Mouse (Mus musculus) intestine, postnatal 0 days (tissue): Measurements from ENCODE around the gene Zbtb43. TPM values are rescaled to one million over a fixed set of nuclear protein-coding genes. Genes with fewer than 3 reads are reported as not detected.

Experiments
- ATAC-seq: fragments of 200-750 bp; cut with Nextera tagmentation; 2 replicates; pipeline ENCODE4 v1.8.0; 2017; ENCODE audit warnings: mild to moderate bottlenecking, moderate TSS enrichment, moderate library complexity
- H3K27ac ChIP-seq: fragments of 300-500 bp; sonication (generic); 2 replicates; pipeline ENCODE4 v1.5.1; 2014; ENCODE audit warnings: mild to moderate bottlenecking, low read depth, low read length, moderate library complexity
- H3K27me3 ChIP-seq: fragments of 300-500 bp; sonication (generic); replicated peaks from 2 replicates; pipeline ENCODE4 v1.6.1; 2014; ENCODE audit warnings: low read length, mixed read lengths; ENCODE audit not compliant: control insufficient read depth, insufficient read depth
- H3K36me3 ChIP-seq: fragments of 300-500 bp; sonication (generic); 2 replicates; pipeline ENCODE4 v1.6.1; 2014; ENCODE audit warnings: mild to moderate bottlenecking, moderate library complexity; ENCODE audit not compliant: control insufficient read depth, insufficient read depth
- H3K4me1 ChIP-seq: fragments of 300-500 bp; sonication (generic); replicated peaks from 2 replicates; pipeline ENCODE4 v1.6.1; 2014; ENCODE audit warnings: antibody characterized with exemption, low read length, mixed read lengths; ENCODE audit not compliant: control insufficient read depth, insufficient read depth
- H3K4me2 ChIP-seq: fragments of 300-500 bp; sonication (generic); replicated peaks from 2 replicates; pipeline ENCODE4 v1.6.1; 2014; ENCODE audit warnings: low read depth, mild to moderate bottlenecking, moderate library complexity
- H3K4me3 ChIP-seq: fragments of 300-500 bp; sonication (generic); 2 replicates; pipeline ENCODE4 v1.5.1; 2014; ENCODE audit warnings: low read depth, low read length
- H3K9ac ChIP-seq: fragments of 300-500 bp; sonication (generic); 2 replicates; pipeline ENCODE4 v1.6.1; 2014; ENCODE audit warnings: mild to moderate bottlenecking, low read depth, low read length
- H3K9me3 ChIP-seq: fragments of 300-500 bp; sonication (generic); 2 replicates; pipeline ENCODE4 v1.6.1; 2016; ENCODE audit warnings: mixed run types; ENCODE audit not compliant: control insufficient read depth
- CTCF ChIP-seq: sonication (generic); IDR thresholded peaks from 2 replicates; pipeline ENCODE4 v1.5.1; 2016; ENCODE audit warnings: low read depth, mild to moderate bottlenecking, control low read depth, antibody characterized with exemption, moderate library complexity
- WGBS: fragments of 180-500 bp; shearing (Covaris S2); extraction: QIAGEN DNeasy Blood & Tissue Kit; methylation state at CpG from one replicate; pipeline ENCODE4 v1.1.7; 2014; 5-methylcytosine and 5-hydroxymethylcytosine counted together
- polyA plus RNA-seq: library from polyadenylated mRNA; unstranded; fragments of >200 nt; fragmentation: Nextera tagmentation; extraction: Ambion mirVana; gene quantifications from 2 replicates; pipeline ENCODE4 v1.2.1, GENCODE M21; 2015

Gene Zbtb43
- polyA plus RNA-seq, 1 experiment from 2014 or later: 9.3 TPM

DNA sequence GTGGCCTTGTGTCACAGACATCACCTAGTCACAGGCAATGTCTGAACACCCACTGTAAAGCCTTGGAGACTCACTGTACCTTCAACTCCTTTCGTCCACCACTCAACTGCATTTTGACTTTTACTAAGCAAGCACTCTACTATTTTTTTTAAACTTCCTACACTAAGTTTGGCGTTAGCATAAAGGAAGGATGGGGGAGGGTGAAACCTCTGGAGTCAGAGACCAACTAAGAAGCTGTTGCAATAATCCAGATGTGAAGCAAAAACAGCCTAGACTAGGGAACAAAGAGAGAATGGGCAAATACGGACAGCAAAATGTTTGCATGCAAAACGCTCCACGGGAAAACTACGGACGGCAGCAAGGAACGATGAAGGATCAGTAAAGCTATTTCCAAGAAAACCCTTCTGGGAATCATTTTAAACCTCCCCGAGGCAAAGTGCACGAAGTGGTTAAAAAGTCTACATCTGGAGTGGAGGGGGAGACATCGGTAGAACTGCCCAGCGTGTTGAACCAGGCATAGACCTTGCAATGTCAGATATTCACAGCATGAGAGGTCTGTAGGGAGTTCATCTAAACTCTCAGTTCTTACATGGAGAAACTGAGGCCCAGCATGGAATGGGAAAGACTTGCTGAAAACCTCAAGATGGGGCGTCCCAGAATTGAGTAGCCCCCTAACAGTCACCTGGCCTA lies 38.1 kb downstream of the Zbtb43 start:
- no peak for ATAC-seq
- no peaks in the 10 kb centered on the region for H3K9me3 ChIP-seq
- peaks cover 8% of the 10 kb centered on the region for H3K36me3 ChIP-seq
- H3K4me3 ChIP-seq: peak overlapping the region; percentile 84
- 4% methylated on average over 13 of the region's 13 CpGs for WGBS
- H3K4me2 ChIP-seq: peak overlapping the region; percentile 95
- peak overlapping the region; percentile 94 for H3K9ac ChIP-seq
- peak overlapping the region; percentile 80; the same call in 1 of the 2 replicates for H3K27ac ChIP-seq
- H3K27me3 ChIP-seq: no peaks in the 10 kb centered on the region
- no peaks in the 10 kb centered on the region for H3K4me1 ChIP-seq
- TF ChIP-seq CTCF: no peak

- H3K4me1 ChIP-seq: no peaks in the 10 kb centered on the region
- no peak for ATAC-seq
- no peak overlapping the region for H3K4me3 ChIP-seq
- H3K9ac ChIP-seq: no peak overlapping the region
- 41% methylated on average over 6 of the region's 6 CpGs for WGBS
- H3K9me3 ChIP-seq: no peaks in the 10 kb centered on the region
- TF ChIP-seq CTCF: no peak
- peak overlapping the region; percentile 95 for H3K4me2 ChIP-seq
- H3K27ac ChIP-seq: no peak overlapping the region
- peaks cover 8% of the 10 kb centered on the region for H3K36me3 ChIP-seq
- H3K27me3 ChIP-seq: no peaks in the 10 kb centered on the region
Observed at GRCm38 (mm10) chr2:33429339-33429738, 39.0 kb downstream of the Zbtb43 start.

- Histone ChIP-seq H3K9me3 (no peaks in the 10 kb centered on the region), H3K4me3 (no peak overlapping the region), H3K9ac (no peak overlapping the region), H3K27me3 (no peaks in the 10 kb centered on the region), H3K36me3 (peaks cover 24% of the 10 kb centered on the region), H3K4me1 (no peaks in the 10 kb centered on the region), H3K4me2 (no peak overlapping the region), H3K27ac (no peak overlapping the region)
- TF ChIP-seq CTCF: no peak
- 84% methylated on average over 10 of the region's 10 CpGs for WGBS
- no peak for ATAC-seq
Observed at GRCm38 (mm10) chr2:33426640-33427398, 41.5 kb downstream of the Zbtb43 start.

- Histone ChIP-seq H3K4me2 (no peak overlapping the region), H3K4me3 (no peak overlapping the region), H3K36me3 (peaks cover 15% of the 10 kb centered on the region), H3K27ac (no peak overlapping the region), H3K9me3 (no peaks in the 10 kb centered on the region), H3K9ac (no peak overlapping the region), H3K27me3 (no peaks in the 10 kb centered on the region), H3K4me1 (no peaks in the 10 kb centered on the region)
- ATAC-seq: no peak
- WGBS: 57% methylated on average over 4 of the region's 4 CpGs
- no peak for TF ChIP-seq CTCF
Observed at GRCm38 (mm10) chr2:33417454-33417853, 50.9 kb downstream of the Zbtb43 start.

- Histone ChIP-seq H3K4me2 (no peak overlapping the region), H3K9ac (no peak overlapping the region), H3K27me3 (no peaks in the 10 kb centered on the region), H3K36me3 (peaks cover 28% of the 10 kb centered on the region), H3K4me1 (no peaks in the 10 kb centered on the region), H3K9me3 (no peaks in the 10 kb centered on the region), H3K4me3 (no peak overlapping the region), H3K27ac (no peak overlapping the region)
- WGBS: 75% methylated on average over 13 of the region's 13 CpGs
- no peak for ATAC-seq
- TF ChIP-seq CTCF: no peak
Observed at GRCm38 (mm10) chr2:33414019-33414418, 54.3 kb downstream of the Zbtb43 start.

DNA sequence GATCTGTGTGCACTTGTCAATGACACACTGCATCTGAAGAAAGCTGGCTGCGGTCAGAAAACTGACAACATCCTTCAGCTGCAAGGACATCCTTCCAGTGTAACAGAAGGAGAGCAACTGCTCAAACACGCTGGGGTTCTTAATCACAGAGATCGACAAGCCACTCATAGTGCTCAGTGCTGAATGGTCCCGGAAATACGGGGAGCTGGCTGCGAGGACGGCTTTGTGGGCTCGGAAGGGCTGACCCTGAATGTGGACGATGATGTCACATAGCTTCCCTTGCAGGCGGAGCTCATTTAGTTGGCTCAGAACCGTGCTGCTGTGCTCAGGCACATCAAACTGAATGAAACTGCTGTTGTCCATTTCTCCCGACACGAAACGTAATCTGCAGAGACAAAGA lies 56.2 kb downstream of the Zbtb43 start:
- Histone ChIP-seq H3K4me2 (no peak overlapping the region), H3K27ac (no peak overlapping the region), H3K27me3 (no peaks in the 10 kb centered on the region), H3K36me3 (peaks cover 31% of the 10 kb centered on the region), H3K9me3 (no peaks in the 10 kb centered on the region), H3K4me1 (0 out of 2 replicates have a peak, but pooled peaks cover 2% of the 10 kb centered on the region), H3K4me3 (no peak overlapping the region), H3K9ac (no peak overlapping the region)
- TF ChIP-seq CTCF: no peak
- ATAC-seq: no peak
- 83% methylated on average over 14 of the region's 14 CpGs for WGBS
